Mouse (Mus musculus) testis, postnatal 10 days (tissue): Measurements from ENCODE around the gene Opn4.

Experiments used
- DNase-seq: peaks from one replicate; pipeline ENCODE4 v3.0.0; 2021; ENCODE audit warnings: low spot score

The Opn4 gene

DNA sequence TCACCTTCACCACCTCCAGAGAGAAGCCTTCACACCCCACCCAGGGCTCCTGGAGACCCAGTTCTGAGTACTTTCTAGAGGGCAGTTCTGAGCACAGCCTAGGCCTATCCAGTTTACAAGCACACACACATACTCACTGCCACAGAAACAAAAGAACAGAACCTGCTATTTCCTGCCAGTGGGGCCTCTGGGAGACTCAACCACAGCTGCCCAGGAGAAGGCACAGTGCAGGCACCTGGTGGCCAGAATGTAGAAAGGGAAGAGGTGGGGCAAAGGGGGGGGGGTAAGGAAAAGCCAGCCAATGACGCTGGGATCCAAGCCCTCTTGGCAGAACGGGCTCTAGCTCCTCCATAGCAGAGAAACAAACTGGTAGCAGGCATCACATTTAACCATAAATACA, 37.5 kb downstream of the Opn4 start:
- no peak for DNase-seq

DNA sequence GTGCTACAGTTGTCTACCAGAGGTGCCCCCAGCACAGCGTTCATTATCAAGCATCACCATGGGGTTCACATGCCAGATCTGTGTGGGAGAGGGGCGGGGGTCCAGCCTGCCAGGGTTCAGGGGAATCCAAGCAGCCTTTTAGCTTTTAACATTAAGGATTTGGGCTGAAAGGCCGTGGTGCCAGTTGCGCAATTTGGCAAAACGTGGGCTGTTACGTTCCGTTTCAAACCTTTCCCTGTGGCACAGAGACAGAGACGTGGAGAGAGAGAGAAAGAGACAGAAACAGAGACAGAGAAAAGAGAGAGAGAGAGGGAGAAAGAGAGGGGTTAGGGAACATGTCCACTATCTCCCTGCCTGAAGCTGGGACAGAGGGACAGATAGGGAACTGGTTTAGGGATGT, 38.3 kb downstream of the Opn4 start:
- DNase-seq = no peak

DNA sequence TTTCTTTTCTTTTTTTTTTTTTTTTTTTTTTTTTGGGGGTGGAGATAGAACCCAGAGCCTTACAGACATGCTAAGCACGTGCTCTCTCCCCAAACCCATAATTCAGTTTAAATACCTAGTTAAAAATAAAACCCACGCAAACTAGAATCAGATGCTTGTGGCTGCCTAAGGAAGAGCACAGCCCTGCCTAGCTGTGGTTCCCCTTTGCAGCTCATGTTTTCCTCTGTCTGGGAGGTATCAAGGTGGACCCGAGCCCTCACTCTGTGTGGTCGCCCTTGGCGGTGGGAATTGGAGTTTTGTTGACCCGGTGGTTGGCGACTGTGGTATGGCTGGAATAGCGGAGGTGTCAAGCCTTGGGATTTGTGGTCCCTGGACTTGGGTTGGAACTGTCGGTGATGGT, 41.0 kb downstream of the Opn4 start:
- DNase-seq = no peak

DNA sequence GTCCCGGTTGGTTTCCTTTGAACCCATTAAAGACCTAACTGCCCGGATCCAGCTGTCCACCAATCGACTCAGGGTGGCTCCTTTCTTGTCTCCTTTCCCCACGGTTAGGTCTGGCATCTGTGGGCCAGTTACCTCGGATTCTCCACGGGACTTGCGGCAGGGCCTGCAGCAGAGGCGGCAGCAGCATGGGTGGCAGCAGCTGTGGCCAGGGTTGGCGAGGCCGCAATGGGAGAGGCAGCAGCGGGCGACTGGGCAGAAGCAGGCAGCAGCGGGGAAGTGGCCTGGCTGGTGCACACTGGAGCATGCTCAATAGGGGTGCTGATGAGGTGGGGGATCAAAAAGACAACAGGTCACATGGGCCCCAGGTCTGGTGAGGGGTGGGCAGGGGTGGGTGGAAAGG, 44.7 kb downstream of the Opn4 start:
- no peak for DNase-seq

DNA sequence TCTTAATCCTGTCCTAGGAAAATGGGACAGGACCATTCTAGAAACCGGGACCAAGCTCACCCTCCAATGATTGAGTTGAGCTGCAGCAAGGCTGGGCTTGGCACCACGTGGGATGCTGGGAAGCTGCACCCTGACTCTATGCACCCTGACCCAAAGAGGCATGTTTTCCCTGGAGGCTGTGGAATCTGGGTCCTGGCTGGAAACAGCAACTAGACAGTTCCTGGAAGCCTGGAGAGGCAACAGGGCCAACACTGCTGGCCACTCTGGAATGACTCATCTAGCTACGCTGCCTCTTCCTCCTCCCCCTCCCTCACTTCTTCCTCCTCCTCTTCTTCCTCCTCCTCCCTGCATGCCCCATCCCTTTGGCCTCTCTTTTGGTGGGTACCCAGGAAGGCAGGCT, 45.9 kb downstream of the Opn4 start:
- DNase-seq = no peak

DNA sequence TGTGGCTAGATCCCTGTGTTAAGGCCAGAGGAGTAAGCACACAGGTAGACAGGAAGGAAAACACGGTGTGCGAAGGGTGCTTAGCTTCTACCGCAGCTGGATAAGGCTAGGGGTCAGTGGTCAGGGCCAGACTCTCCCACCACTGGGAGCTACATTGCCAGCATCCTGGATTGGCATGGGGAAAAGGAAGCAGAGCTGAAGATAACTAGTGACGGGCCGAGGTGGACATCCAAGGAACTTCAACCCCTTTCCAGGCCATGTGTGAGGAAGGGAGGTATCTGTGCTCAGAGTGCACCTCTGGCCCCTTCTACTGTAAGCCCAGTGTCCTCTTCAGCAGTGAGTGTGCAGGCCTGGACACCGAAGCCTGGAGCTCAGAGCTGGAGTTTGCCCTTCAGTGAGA, 46.5 kb downstream of the Opn4 start:
- no peak for DNase-seq

DNA sequence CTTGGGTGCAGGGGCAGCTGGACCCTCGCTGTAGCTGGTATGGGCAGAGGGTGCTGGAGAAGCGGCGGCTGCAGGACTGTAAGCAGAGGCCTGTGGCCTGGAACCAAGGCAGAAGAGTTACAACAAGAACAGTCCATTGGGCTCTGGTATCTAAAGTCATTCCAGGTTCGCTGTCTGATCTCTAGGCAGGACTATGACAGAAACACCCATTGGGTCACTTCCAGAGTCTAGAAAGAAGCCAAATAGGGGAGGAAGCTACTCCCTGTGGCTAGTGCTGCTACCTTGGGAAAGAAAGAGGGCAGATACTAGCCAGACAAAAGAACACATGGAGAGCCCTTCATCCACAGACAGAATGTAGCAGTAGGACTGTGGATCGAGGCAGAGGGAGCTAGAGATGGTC, 47.7 kb downstream of the Opn4 start:
- no peak for DNase-seq

DNA sequence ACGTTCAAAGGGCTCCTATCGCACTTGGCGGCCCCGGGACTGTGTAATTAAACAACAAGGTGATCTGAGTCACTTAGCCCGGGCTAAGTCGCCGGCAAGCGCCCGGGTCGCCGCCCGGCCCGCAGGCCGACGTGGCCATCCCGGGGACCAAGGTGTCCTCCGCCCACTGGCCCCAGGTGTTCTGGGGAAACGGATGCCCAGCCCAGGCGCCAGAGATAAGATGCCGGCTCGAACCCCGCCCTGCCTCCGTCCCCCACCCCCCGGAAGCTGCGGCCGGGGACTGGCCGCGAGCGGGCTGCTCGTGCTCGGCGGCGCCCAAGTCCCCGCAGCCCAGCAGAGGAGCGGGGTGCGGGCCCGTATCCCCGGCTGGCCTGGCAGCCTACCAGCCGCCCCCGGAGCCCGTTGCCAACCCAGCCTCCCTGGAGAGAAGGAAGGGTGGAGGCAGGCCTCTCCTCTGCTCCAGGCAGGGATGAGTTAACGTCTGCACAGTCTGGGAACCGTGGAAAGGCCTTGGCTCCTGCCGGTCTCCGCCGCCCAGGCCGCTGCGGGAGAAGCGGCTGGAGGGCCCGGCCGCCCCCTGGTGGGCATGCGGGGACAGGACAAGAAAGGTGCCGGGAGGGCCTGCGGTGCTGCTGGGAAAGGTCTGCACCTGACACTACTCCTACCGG, 50.8 kb downstream of the Opn4 start:
- DNase-seq = peak; percentile 89

DNA sequence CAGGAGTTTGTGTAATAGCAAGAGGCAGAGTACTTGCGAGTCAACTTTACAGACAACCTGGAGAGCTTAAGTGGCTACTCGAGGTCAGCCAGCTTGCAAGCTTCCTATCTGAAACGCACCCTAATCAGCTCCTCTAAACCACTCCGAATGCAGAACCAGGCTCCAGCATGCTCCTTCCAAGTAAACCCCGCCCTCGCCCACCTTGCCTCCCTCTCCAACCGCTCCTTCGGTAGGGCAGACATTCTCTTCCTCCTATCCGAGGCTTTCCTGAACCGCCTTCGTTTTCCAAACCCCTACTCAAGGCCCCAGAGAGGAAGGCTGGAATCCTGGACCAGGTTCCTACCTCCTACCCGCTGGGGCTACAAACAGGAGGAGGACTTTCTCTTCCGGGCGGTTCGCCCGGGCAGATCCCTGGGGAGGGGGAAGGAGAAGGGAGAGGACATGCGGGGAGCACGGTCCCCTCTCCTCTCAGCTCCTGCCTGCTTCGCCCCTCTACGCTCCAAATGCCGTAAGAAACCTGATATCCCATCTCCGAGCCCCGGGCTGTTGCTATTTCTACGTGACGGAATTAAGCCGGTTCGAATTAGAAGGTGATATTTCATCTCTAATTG, 51.4 kb downstream of the Opn4 start:
- DNase-seq = peak; percentile 67

DNA sequence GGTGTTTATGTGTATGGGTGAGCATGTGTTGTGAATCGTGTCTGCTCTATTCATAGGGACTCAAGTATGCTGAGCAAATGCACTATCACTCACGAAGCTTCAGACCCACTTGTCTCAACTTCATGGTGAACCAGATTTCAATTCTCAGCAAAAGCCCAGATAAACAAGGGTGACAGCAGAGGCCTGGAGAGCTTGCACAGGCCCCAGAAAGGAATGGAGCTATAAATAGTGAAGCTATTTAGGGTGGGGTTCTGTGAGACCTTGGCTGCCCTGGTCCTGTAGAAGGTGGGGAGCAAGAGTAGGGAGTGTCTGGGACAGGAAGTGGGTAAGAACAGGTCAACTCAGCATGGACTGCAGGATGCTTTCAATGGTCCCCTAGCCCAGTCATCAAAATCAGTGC, 55.4 kb downstream of the Opn4 start:
- no peak for DNase-seq

DNA sequence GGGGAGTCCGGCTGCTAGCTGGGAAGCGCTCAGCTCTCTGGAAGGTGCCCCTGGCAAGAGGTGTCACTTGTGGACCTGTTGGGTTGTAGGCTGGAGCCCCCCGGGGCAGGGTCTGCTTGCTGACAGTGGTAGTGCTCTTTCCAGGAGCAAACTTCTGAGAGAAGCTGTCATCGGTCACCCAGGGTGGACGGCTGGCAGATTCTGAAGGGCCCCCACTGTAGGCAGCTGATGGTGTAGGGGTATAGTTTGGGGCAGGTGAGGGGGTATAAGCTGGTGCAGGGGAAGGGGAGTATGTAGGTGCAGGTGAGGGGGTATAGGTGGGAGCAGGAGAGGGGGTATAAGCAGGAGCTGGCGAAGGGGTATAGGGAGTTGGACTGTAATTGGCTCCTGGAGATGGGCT, 55.9 kb downstream of the Opn4 start:
- DNase-seq = no peak

DNA sequence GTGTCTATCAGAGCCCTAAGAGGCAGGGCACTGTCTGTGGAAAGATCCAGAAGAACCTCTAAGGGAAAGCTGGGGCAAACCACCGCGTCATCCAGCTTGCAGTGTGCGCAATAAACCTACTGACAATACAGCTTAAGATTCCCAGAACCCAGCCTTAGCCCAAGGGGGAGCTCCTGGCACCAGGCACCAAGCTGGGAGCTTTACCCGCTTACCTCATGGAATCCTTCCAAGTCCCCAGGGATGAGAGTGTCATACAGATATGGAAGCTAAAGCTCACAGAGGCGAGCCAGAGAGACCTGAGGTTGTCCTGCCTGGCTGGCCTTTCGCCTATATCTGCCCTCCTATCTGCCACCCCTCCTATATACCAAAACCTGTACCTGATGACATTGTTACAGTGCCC, 56.3 kb downstream of the Opn4 start:
- DNase-seq = no peak

DNA sequence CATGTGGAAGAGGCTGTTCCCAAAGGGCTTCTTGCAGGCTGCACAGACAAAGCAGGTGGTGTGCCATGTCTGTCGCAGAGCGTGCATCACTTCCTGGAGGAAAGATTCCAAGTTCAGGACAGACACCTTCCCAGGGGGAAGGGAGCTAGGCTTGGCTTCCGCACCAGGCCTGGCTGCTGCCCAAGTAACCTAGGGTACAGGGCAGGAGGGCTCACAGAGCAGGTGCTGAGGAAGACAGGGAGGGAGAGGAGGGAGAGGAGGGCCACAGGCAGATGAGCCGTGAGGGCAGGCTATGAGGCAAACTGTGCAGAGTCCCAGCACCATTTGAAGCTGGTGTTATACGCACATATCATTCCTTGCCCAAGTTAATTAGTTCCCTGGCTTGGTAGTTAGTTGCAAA, 58.0 kb downstream of the Opn4 start:
- DNase-seq = no peak

DNA sequence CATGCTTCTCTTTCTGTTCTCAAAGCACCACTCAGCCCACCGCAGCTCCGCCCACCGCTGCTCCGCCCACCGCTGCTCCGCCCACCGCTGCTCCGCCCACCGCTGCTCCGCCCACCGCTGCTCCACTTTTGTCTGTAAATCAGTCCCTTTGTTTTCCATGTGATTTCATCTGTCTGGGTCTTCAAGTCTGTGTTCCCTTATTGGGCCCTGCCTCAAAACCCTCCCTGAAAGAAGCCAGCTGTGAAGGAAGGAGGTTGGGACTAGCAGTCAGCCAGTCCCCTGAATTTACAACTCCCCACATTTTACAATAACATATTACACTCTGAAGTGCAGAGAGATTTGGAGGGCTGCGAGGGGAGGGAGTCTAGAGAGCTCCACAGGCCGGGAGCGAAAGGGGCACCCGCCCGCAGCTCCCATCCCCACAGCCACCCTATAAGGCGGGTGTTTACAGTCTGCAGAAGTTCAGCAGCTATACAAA, 59.2 kb downstream of the Opn4 start:
- peak; percentile 82 for DNase-seq
